Mouse (Mus musculus): ENCODE measurements around the gene Fam104a.

GRCm38 (mm10) chr11:113687031-113687430, 3.1 kb upstream of the Fam104a start:
- no peak for TF ChIP-seq CTCF (IDR thresholded peaks at IDR 0.05; ENCODE audit: insufficient read depth, low read length)
- TF ChIP-seq POLR2A (IDR thresholded peaks at IDR 0.05; ENCODE audit: borderline replicate concordance, extremely low read depth, low read depth, low read length) = no peak
